Mouse (Mus musculus): Measurements from ENCODE around the gene Rnf41.
A peak's percentile ranks its signal among the peaks of the same experiment; 100 is the strongest.

Rnf41 gene

GRCm38 (mm10) chr10:128411211-128412054, at the start of gene Rnf41, which contains the start of gene Nabp2:
Rnf41 (plus strand) TSS chr10:128411657.
Nabp2 (minus strand) TSS chr10:128411492.
- peak; percentile 98 for DNase-seq (ENCODE audit: low spot score)

DNA sequence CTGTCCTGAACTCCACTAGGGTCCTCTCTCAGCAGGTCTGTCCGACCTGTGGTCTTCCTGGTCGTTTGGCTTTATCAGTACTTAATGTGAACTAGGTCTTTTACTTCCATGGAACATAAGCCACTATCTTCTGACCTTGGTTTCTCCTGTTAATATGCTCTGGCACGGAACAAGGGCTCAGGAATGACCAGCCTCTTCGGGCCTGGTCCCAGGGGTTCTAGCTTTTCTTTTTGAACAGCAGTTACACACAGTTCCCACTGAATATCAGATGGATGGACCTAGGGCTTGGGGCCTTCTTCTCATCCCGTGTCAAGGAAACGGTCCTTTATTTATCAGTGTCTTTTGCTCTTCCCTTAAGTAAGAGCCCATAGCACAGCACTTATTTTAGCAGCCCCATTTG, 49.6 kb upstream of the Rnf41 start:
- no peak for DNase-seq (ENCODE audit: low spot score)

GRCm38 (mm10) chr10:128362568-128362967, 48.9 kb upstream of the Rnf41 start:
- peak; percentile 84 for DNase-seq (ENCODE audit: low spot score)

DNA sequence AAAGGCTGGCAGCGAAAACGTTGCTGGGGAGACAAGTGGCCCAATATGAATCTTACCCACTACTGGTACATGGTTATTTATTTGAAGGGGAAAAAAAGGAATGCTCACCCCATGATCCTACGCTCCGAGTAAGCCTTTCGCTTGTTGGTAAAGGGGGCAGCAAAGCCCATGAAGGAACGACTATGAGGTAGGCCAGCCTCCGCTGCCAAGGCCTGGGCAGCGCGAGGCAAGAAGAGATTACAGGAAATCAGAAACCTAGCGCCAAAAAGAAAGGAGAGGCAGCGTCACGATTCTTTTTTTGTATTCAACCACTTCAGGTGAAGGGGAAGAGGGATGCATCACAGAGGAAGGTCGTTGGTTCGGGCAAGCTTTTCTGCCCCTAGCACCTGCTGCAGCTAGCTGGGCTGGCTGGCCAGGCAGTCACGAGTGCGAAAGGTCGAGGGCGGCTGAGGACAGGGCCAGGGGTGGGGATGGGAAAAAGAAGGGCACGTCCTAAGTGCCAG, 43.5 kb upstream of the Rnf41 start:
- DNase-seq (ENCODE audit: low spot score): no peak

- DNase-seq (ENCODE audit: low spot score): peak; percentile 90
Measured at GRCm38 (mm10) chr10:128368402-128369217, 42.8 kb upstream of the Rnf41 start, which contains the start of gene Coq10a. Coq10a (minus strand) TSS chr10:128368997.

DNA sequence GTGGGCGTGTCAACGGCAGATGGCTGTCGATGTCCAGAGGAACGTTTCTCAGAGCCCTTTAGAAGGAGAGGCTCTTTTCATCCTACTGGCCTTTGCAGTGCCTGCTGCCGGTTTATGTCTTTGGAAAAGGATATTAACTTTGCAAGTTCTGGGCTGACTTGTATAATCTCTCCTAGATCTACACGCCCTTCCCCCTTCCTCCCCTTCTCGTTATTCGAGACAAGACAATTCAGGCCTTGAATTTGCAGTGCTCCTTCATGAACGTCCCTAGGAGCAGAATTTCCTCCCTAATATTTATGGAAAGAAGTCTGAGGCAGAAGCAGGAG, 42.3 kb upstream of the Rnf41 start:
- DNase-seq (ENCODE audit: low spot score): no peak

DNA sequence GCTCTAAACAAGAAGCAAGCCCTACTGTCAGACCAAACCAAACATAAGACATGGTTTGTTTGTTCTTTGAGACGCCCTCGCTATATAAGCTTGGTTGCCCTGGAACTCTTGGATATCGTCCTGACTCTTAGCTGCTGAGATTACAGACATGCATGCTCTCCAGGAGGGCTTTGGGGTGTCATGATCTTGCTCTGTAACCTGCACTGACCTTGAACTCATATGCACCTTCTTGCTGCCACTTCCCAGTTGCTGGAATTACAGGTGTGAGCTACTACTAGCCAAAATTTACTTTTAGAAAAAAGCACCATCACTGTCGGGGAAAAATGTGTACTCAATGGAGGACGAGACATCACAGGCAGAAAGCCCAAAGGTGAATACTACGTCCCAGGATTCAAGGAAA, 41.9 kb upstream of the Rnf41 start:
- no peak for DNase-seq (ENCODE audit: low spot score)

DNA sequence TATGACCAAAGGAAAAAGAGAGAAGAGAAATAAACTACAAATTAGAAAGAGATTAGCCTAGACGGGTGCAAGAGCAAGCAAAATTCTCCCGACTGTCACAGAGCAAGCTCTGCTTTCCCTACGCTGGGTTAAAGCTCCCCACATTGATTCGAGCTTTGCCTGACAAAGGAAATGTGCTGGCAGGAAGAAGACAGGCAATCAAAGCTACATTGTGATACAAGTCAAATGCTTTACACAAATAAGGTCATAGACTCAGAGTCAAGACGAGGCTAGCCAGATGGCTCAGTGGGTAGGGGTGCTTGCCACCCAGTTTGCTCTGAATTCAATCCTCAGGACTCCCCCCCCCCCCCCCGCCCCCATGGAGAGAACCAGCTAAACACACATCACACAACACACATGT, 41.4 kb upstream of the Rnf41 start:
- no peak for DNase-seq (ENCODE audit: low spot score)

DNA sequence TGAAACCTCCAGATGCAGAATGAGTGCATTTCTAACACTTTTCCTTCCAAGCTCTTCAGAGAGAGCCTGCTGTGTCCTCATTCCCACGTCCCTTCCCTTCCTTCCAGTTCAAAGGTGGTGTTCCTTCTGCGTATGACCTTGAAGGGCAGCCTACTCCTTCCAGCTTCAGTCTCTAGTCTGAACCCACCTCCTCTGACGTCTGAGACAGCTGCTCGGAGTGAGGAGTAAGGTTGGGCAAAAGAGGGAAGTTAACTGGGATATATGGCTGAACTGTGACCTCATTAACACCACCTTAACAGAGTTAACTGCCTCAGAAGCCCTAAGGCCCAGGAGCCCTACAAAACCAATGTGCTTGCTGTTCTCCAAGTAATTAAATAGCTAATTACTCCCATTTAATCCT, 40.9 kb upstream of the Rnf41 start:
- no peak for DNase-seq (ENCODE audit: low spot score)

- DNase-seq (ENCODE audit: low spot score): no peak
Measured at GRCm38 (mm10) chr10:128372142-128372541, 39.3 kb upstream of the Rnf41 start.

DNA sequence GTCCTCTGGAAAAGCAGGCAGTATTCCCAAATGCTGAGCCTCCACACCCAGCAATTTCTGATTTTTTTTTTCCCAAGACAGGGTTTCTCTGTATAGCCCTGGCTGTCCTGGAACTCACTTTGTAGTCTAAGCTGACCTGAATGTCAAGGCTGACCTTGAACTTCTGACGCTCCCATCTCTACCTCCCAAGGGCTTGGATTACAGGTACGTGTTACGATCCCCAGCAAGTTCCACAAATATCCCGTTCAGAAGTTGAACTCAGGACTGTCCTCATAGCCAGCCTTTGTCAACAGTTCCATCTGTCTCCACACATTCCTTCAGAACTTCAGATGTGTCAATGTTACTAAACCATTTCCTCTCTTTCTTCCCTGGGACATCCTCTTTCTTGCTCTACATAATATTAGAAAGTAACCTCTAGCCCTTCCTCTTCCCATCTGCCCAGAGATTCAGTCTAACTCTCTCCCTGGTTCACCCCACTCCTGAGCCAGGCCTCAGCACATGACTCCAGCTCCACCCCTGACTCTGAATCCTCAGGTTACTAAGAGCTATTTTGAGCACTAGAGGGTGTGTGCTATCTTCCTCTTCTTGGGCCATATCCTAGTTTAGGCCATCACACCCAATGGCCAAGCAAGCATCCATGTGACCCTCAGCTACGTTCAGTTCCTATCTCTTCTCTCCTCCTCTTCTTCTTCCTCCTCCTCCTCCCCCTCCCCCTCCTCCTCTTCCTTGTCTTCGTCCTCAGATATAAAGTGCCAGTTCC, 38.3 kb upstream of the Rnf41 start:
- DNase-seq (ENCODE audit: low spot score): no peak

DNA sequence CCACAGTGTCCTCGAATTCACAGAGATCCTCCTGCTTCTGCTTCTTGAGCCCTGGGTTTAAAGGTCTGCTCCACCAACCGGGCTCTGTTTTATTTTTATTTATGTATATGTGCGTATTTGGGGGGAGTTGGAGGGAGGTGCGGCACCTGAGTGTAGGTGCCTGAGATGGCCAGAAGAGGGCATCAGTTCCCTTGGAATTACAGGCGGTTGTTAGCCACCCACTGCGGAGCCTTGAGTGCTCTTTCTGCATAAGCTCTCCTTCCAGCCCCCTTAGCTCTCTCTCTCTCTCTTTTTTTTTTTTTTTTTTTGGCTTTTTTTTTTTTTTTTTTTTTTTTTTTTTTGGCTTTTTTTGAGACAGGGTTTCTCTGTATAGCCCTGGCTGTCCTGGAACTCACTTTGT, 37.1 kb upstream of the Rnf41 start:
- DNase-seq (ENCODE audit: low spot score): no peak

- no peak for DNase-seq (ENCODE audit: low spot score)
Measured at GRCm38 (mm10) chr10:128376099-128376454, 35.4 kb upstream of the Rnf41 start.

GRCm38 (mm10) chr10:128376455-128377211, 34.8 kb upstream of the Rnf41 start, which contains the start of gene Ankrd52:
Ankrd52 (plus strand) TSS chr10:128377115.
- DNase-seq (ENCODE audit: low spot score): peak; percentile 87

GRCm38 (mm10) chr10:128377222-128377939, 34.1 kb upstream of the Rnf41 start:
- peak; percentile 64 for DNase-seq (ENCODE audit: low spot score)

DNA sequence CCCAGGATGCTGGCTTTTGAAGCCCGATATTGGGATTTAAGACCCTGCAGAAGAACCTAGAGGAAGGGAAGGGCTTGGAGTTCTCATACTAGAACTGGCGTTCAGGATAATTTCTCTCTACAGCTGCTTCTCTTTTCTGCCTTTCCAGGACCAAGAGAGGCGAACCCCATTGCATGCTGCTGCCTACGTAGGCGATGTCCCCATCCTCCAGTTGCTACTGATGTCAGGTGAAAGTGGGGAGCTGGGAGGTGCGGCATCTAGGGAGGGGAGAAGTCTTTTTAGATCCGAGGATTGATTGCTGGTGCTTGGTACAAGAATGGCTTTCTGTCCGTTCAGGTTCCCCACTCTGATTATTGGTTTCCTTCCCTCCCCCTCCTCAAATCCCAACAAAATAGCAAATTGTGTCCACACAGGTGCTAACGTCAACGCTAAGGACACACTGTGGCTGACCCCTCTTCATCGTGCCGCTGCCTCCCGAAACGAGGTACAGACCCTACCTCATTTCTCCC, 33.5 kb upstream of the Rnf41 start:
- no peak for DNase-seq (ENCODE audit: low spot score)

DNA sequence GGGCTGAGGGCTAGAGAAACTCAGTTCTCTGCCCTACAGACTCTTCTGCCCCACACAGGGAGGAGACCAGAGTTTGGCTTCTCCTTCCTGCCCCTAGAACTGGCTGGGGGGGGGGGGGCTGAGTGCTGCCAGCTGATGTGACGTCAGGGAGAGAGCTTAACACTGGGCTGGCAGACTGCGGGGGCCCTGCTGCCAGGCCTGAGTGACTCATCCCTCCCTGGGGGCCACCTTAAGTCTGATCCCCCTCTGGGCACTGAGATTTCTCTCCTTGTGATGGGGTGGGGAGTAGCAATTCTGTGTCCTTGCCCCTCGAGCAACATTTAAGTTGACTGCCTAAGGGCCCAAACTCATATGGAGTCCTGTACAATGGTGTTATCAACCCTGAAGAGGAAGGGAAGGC, 33.0 kb upstream of the Rnf41 start:
- DNase-seq (ENCODE audit: low spot score): no peak

GRCm38 (mm10) chr10:128379260-128379659, 32.2 kb upstream of the Rnf41 start:
- DNase-seq (ENCODE audit: low spot score): no peak

DNA sequence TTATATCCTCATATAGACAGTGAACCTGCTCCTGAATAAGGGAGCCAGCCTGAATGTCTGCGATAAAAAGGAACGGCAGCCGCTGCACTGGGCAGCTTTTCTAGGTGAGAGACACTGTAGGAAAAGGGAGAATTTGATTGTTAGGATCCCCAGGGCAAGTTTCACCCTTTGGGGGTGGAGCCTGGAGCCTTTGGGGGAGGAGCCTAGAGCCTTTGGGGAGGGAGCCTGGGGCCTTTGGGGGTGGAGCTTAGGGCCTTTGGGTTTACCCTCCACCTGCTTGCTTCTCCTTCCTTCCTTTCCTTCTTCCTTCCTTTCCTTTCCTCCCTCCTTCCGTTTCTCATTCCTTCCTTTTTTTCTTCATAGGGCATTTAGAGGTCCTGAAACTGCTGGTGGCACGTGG, 30.9 kb upstream of the Rnf41 start:
- peak; percentile 23 for DNase-seq (ENCODE audit: low spot score)

DNA sequence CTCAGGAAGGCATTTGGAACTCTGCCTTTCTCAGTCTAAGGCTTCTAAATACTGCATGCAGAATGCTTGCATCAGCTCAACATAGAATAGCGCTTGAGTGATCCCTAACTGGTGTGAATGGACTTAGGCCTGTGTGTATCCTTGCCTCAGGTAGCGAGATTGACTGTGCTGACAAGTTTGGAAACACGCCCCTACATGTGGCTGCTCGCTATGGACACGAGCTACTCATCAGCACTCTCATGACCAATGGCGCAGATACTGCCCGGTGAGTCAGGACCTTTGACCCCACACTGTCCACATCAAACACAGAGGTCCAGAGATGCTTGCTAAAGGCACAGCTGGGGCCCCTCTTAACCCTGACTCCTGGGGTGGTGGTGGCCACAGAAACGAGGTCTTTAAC, 29.0 kb upstream of the Rnf41 start:
- no peak for DNase-seq (ENCODE audit: low spot score)

DNA sequence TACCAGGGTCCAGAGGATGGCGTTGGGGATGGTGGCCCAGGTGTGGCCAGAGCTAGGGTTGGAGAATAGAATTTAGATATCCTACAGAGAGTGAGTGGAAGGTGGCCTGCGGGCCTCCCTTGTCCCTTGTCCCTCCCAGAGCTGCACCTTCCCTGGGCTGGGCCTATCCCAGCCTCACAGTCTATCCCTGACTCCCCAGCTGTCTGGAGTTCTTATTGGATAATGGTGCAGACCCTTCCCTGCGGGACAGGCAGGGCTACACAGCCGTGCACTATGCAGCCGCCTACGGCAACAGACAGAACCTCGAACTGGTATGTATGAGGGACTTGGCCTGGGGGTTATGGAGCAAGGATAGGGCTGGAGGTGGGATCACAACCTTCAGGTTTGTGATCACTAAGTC, 25.6 kb upstream of the Rnf41 start:
- no peak for DNase-seq (ENCODE audit: low spot score)
